ENCODE assay signal across 9 mouse cellular contexts in the genomic region with DNA sequence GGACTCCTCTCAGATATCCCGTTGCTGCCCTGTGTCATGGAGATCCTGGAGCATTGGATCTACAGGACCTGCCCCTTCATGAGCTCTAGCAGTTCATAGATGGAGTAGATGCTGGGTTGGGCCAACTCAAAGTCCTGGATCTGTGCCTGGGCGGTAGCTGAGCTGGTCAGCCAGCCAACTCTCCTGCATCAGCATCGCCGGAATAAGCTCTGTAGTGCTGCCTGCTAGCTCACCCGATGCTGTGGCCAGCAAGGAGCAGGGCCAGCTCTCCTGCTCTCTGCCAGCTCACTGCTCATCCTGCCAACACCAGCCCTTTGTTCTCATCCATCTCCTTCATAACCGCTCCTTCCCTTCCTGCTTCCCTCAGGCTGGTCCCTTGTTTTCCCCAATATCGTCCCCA. TPM values are rescaled to one million over a fixed set of nuclear protein-coding genes. Genes with fewer than 3 reads are reported as not detected.
DNase-seq lines count a peak whose midpoint lies in the region; ATAC-seq lines count a peak whose summit lies in the region.
"Had no signal": no experiment of that assay in that cellular context is flagged by ENCODE, and none has a peak within 500 bp of the region (broad histone marks: within the 10 kb centered on the region; RNA-seq: fewer than 3 reads in every experiment).

No protein-coding gene starts in this region.

- no peaks in the 10 kb centered on the region for H3K27me3 ChIP-seq in midbrain, embryonic 14.5 days (ENCODE audit: control insufficient read depth, insufficient read depth, low read length)
- no peaks in the 10 kb centered on the region for H3K27me3 ChIP-seq in midbrain, embryonic 13.5 days
- no peaks in the 10 kb centered on the region for H3K27me3 ChIP-seq in kidney, embryonic 15.5 days

- H3K9me3 ChIP-seq in midbrain, embryonic 14.5 days (ENCODE audit: control insufficient read depth, low read length) = no peaks in the 10 kb centered on the region
- H3K9me3 ChIP-seq in midbrain, embryonic 13.5 days = no peaks in the 10 kb centered on the region
- H3K9me3 ChIP-seq in kidney, embryonic 15.5 days (replicated peaks) = no peaks in the 10 kb centered on the region

- 86% methylated on average over 7 of the region's 7 CpGs for WGBS in midbrain, embryonic 14.5 days
- WGBS in midbrain, embryonic 13.5 days = 92% methylated on average over 7 of the region's 7 CpGs
- 88% methylated on average over 7 of the region's 7 CpGs for WGBS in kidney, embryonic 15.5 days

- peak; percentile 10 for DNase-seq in midbrain, embryonic 14.5 days
- peak; percentile 89 to 90 for DNase-seq in cerebellum, postnatal 36 days
- DNase-seq in layer of hippocampus, adult 18-20 months (ENCODE audit: low spot score in 2 of 2) = peak; percentile 28 to 59
- peak; percentile 2 for DNase-seq in lung, postnatal 25 days (ENCODE audit: low spot score)
- DNase-seq in thymus, postnatal 4 days = no peak
- no peak for DNase-seq in yolk sac, embryonic 10.5 days (ENCODE audit: low spot score)

- H3K36me3 ChIP-seq in midbrain, embryonic 14.5 days (ENCODE audit: control insufficient read depth, insufficient read depth, low read length) = no peaks in the 10 kb centered on the region
- H3K36me3 ChIP-seq in midbrain, embryonic 13.5 days = no peaks in the 10 kb centered on the region
- no peaks in the 10 kb centered on the region for H3K36me3 ChIP-seq in kidney, embryonic 15.5 days

- no peak overlapping the region for H3K9ac ChIP-seq in midbrain, embryonic 14.5 days (replicated peaks; ENCODE audit: low read length)
- no peak overlapping the region for H3K9ac ChIP-seq in midbrain, embryonic 13.5 days (replicated peaks)
- no peak overlapping the region for H3K9ac ChIP-seq in kidney, embryonic 15.5 days

- ATAC-seq in midbrain, embryonic 14.5 days (ENCODE audit: low FRiP score, low TSS enrichment) = no peak
- no peak; the same call in 1 of the 2 replicates for ATAC-seq in midbrain, embryonic 13.5 days
- ATAC-seq in kidney, embryonic 15.5 days (replicated peaks; ENCODE audit: low FRiP score) = no peak

- H3K4me3 ChIP-seq in midbrain, embryonic 14.5 days (replicated peaks; ENCODE audit: low read depth, low read length) = no peak overlapping the region
- H3K4me3 ChIP-seq in midbrain, embryonic 13.5 days (replicated peaks) = no peak overlapping the region
- no peak overlapping the region for H3K4me3 ChIP-seq in kidney, embryonic 15.5 days (replicated peaks)

- H3K27ac ChIP-seq in midbrain, embryonic 14.5 days (replicated peaks; ENCODE audit: low read depth, low read length) = no peak overlapping the region
- H3K27ac ChIP-seq in midbrain, embryonic 13.5 days = no peak overlapping the region
- no peak overlapping the region for H3K27ac ChIP-seq in kidney, embryonic 15.5 days
- H3K27ac ChIP-seq: macrophage had no signal

- H3K4me1 ChIP-seq in midbrain, embryonic 14.5 days (ENCODE audit: control insufficient read depth, insufficient read depth, low read length) = no peaks in the 10 kb centered on the region
- H3K4me1 ChIP-seq in midbrain, embryonic 13.5 days (replicated peaks) = no peaks in the 10 kb centered on the region
- H3K4me1 ChIP-seq in kidney, embryonic 15.5 days = peaks cover 7% of the 10 kb centered on the region; the same call in 1 of the 2 replicates

- H3K4me2 ChIP-seq in midbrain, embryonic 14.5 days (ENCODE audit: low read length) = no peak overlapping the region
- no peak overlapping the region for H3K4me2 ChIP-seq in midbrain, embryonic 13.5 days (replicated peaks)
- H3K4me2 ChIP-seq in kidney, embryonic 15.5 days = no peak overlapping the region

RNA-seq across cellular contexts. Expression of a gene that starts 51.4 kb away (rescaled TPM):
- 34.4 and 37.9 TPM in 2 replicates for polyA plus RNA-seq in midbrain, embryonic 14.5 days (2014; fragmentation: Nextera tagmentation; extraction: Ambion mirVana)
- polyA plus RNA-seq in midbrain, embryonic 13.5 days (2015; fragmentation: Nextera tagmentation; extraction: Ambion mirVana) = 41.2 and 41.4 TPM in 2 replicates
- 10 to 100 TPM; 58.2 to 59.3 TPM for total RNA-seq in layer of hippocampus, adult 18-20 months (2021)
- 76.2 and 79.8 TPM in 2 replicates for polyA plus RNA-seq in kidney, embryonic 15.5 days (2015; fragmentation: Nextera tagmentation; extraction: Ambion mirVana)

Comparison
In these comparisons a context has a peak if more than half of its experiments do, and no peak if none do; other contexts are left out.
1. DNase-seq: peak in midbrain, embryonic 14.5 days (single experiment), cerebellum, postnatal 36 days (2 of 2), layer of hippocampus, adult 18-20 months (2 of 2) and lung, postnatal 25 days (single experiment); none in thymus, postnatal 4 days (single experiment) and yolk sac, embryonic 10.5 days (single experiment).